Mouse (Mus musculus) macrophage (primary cell): ENCODE measurements around the gene Gm11549. TPM values are rescaled to one million over a fixed set of nuclear protein-coding genes. Genes with fewer than 3 reads are reported as not detected.

Experiments used
- polyA plus RNA-seq: library from polyadenylated mRNA; stranded (reverse); fragments of 250-400 nt; gene quantifications from 3 replicates; pipeline ENCODE4 v1.2.4, GENCODE M21; 2018; ENCODE audit warnings: inconsistent platforms

Gene Gm11549
- polyA plus RNA-seq, 1 experiment from 2014 or later: not detected

Other genes with a start within 250 kb of the Gm11549 start
- 668 to 1,026 TPM (median 746 TPM) in 3 replicates for gene Anxa5, start 45.9 kb downstream of the Gm11549 start, polyA plus RNA-seq
- not detected in 3 replicates for gene 1810062G17Rik, start 45.9 kb downstream of the Gm11549 start, polyA plus RNA-seq
- 31.2 to 72.0 TPM (median 51.3 TPM) in 3 replicates for gene Exosc9, start 30.8 kb upstream of the Gm11549 start, polyA plus RNA-seq
- 1.4 to 15.3 TPM (median 13.7 TPM) in 3 replicates for gene Ccna2, start 50.3 kb upstream of the Gm11549 start, polyA plus RNA-seq
- 5.8 to 12.6 TPM (median 7.9 TPM) in 3 replicates for gene Bbs7, start 91.7 kb upstream of the Gm11549 start, polyA plus RNA-seq
- gene Trpc3, start 168.4 kb upstream of the Gm11549 start, polyA plus RNA-seq: not detected in 3 replicates